Mouse (Mus musculus) limb, embryonic 11.5 days (tissue): ENCODE measurements around the gene Smad6. TPM values are rescaled to one million over a fixed set of nuclear protein-coding genes. Genes with fewer than 3 reads are reported as not detected.

Source experiments
- ATAC-seq: fragments of 200-750 bp; cut with Nextera tagmentation; 2 replicates; pipeline ENCODE4 v1.8.0; 2017; ENCODE audit warnings: low read depth; ENCODE audit not compliant: insufficient number of reproducible peaks, low FRiP score, low TSS enrichment
- DNase-seq: peaks from one replicate; pipeline ENCODE4 v3.0.0-alpha.2; 2015; ENCODE audit warnings: low spot score
- H3K27ac ChIP-seq: fragments of 300-500 bp; sonication (generic); replicated peaks from 2 replicates; pipeline ENCODE4 v1.5.1; 2014; ENCODE audit warnings: low read depth, mild to moderate bottlenecking, low read length
- H3K27me3 ChIP-seq: fragments of 300-500 bp; sonication (generic); 2 replicates; pipeline ENCODE4 v1.6.1; 2014; ENCODE audit warnings: mild to moderate bottlenecking, low read length, mixed read lengths; ENCODE audit not compliant: control insufficient read depth, insufficient read depth
- H3K36me3 ChIP-seq: fragments of 300-500 bp; sonication (generic); 2 replicates; pipeline ENCODE4 v1.6.1; 2014; ENCODE audit warnings: mild to moderate bottlenecking, low read length, moderate library complexity, mixed read lengths; ENCODE audit not compliant: control insufficient read depth, insufficient read depth
- H3K4me1 ChIP-seq: fragments of 300-500 bp; sonication (generic); 2 replicates; pipeline ENCODE4 v1.6.1; 2014; ENCODE audit warnings: low read length, mixed read lengths; ENCODE audit not compliant: control insufficient read depth, insufficient read depth
- H3K4me2 ChIP-seq: fragments of 300-500 bp; sonication (generic); 2 replicates; pipeline ENCODE4 v1.6.1; 2014; ENCODE audit warnings: low read depth, mild to moderate bottlenecking, moderate library complexity; ENCODE audit not compliant: severe bottlenecking
- H3K4me3 ChIP-seq: fragments of 300-500 bp; sonication (generic); 2 replicates; pipeline ENCODE4 v1.5.1; 2014; ENCODE audit warnings: low read depth, low read length
- H3K9ac ChIP-seq: fragments of 300-500 bp; sonication (generic); 2 replicates; pipeline ENCODE4 v1.6.1; 2014; ENCODE audit warnings: mild to moderate bottlenecking, low read length
- H3K9me3 ChIP-seq: fragments of 300-500 bp; sonication (generic); 2 replicates; pipeline ENCODE4 v1.6.1; 2016; ENCODE audit warnings: low read length; ENCODE audit not compliant: control insufficient read depth
- WGBS: fragments of 180-500 bp; shearing (Covaris S2); extraction: QIAGEN DNeasy Blood & Tissue Kit; methylation state at CpG from one replicate; pipeline ENCODE4 v1.1.7; 2014; 5-methylcytosine and 5-hydroxymethylcytosine counted together
- polyA plus RNA-seq: library from polyadenylated mRNA; unstranded; fragments of >200 nt; fragmentation: Nextera tagmentation; extraction: Ambion mirVana; gene quantifications from 2 replicates; pipeline ENCODE4 v1.2.1, GENCODE M21; 2014

Gene Smad6
- polyA plus RNA-seq, 1 experiment from 2014 or later, result 12.3 TPM

DNA sequence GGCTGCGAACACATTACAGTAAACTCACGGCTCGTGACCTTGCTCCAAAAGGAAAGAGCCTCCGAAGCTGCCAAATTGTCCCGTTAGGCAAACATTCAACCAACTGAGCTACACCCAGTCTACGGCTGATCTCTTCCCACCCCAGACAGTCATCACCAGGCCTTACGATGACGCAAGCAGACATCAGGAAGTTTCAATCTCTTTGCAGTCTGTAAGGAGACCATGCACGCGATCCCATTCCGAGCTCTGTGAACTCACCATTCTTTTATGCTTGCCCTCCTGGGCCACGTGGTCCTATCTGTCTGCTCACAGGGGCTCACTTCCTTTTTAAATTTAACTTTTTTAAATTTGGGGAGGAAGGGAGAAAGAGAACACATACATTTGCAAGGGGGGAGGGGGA is 32.6 kb downstream of the Smad6 start:
- H3K4me2 ChIP-seq, result no peak overlapping the region
- peaks cover 2% of the 10 kb centered on the region; the same call in 1 of the 2 replicates for H3K36me3 ChIP-seq
- H3K4me1 ChIP-seq, result peaks cover 33% of the 10 kb centered on the region
- DNase-seq (no peak), ATAC-seq (no peak)
- 90% methylated on average over 12 of the region's 12 CpGs for WGBS
- no peak overlapping the region for H3K27ac ChIP-seq
- no peaks in the 10 kb centered on the region for H3K9me3 ChIP-seq
- H3K27me3 ChIP-seq, result no peaks in the 10 kb centered on the region
- H3K9ac ChIP-seq, result no peak overlapping the region
- H3K4me3 ChIP-seq, result no peak overlapping the region

DNA sequence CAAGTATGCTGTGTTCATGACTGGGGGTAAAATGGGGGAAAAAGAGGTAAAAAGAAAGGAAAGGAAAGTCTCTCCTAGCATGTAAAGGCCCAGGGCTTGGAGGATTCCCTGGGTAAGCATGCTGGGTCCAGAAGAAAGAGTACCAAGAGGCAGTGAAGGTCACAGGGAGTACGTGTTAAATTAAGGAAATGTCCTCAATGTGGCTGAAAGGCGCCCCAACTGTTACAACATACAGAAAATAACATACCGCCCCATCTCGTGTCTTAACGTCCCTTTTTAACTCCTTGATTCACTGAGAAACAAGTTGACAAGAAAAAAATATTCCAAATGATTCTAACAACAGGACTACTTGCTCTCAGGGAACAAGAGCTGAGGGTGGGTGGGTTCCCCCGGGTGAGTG is 36.7 kb downstream of the Smad6 start:
- WGBS, result 75% methylated on average over 6 of the region's 6 CpGs
- Histone ChIP-seq H3K9me3 (no peaks in the 10 kb centered on the region), H3K27me3 (no peaks in the 10 kb centered on the region), H3K4me1 (peaks cover 40% of the 10 kb centered on the region), H3K4me3 (no peak overlapping the region), H3K27ac (no peak overlapping the region), H3K9ac (no peak overlapping the region), H3K36me3 (peaks cover 3% of the 10 kb centered on the region; the same call in 1 of the 2 replicates), H3K4me2 (no peak overlapping the region)
- ATAC-seq, result no peak
- no peak for DNase-seq

DNA sequence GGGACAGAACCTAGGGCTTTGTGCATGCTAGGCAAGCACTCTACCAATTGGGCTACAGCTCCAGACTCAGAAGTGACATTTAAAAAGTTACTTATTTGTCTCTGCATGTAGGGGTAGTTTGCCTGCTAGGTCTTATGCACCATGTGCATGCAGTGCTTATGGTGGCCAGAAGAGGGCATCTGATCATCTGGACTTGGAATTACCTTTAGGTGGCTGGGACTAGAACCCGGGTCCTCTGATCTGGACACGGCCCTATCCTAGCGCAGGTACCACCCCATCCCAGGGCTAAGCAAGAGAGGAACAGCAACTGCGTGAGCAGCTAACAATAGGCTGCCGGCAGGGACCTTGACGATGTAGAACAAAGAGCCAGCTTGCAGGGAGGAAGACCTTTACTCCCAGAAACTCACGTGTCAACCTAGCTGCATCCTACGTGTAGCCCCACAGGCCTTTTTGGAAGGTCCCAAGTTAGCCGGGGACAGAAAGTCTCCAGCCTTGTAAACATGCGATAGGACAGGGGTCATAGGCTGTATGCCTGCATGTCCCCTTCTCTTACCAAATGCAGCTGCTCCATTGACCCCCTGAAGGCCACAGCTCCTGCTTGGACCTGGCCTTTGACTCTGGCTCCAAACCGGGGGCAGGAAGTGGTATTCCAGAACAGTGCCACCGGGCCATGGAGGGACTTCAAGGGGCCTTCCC is 38.8 kb downstream of the Smad6 start:
- ATAC-seq (no peak), DNase-seq (no peak)
- Histone ChIP-seq H3K4me1 (peaks cover 56% of the 10 kb centered on the region), H3K36me3 (peaks cover 3% of the 10 kb centered on the region; the same call in 1 of the 2 replicates), H3K9me3 (no peaks in the 10 kb centered on the region), H3K4me2 (no peak overlapping the region), H3K9ac (no peak overlapping the region), H3K4me3 (no peak overlapping the region), H3K27me3 (no peaks in the 10 kb centered on the region), H3K27ac (no peak overlapping the region)
- 85% methylated on average over 12 of the region's 12 CpGs for WGBS

DNA sequence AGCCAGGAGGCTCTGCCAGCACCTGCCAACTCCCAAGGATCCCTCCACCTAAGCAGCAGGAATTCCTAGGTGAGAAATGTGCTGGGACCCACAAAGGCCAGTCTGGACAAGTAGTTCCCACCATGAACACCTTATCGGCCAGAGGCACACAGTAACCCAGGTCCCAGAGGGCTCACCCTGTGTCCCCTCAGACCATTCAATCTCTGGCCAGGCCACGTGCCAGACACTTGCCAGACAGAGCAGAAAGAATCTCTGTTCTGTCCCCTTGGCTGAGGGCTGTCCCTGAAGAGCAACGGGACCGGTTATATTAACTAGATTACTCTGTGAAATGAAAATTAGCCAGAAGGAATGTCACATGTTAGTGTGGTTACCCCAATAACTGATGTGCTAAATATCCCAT is 39.9 kb downstream of the Smad6 start:
- no peak overlapping the region for H3K9ac ChIP-seq
- H3K9me3 ChIP-seq, result no peaks in the 10 kb centered on the region
- peaks cover 3% of the 10 kb centered on the region; the same call in 1 of the 2 replicates for H3K36me3 ChIP-seq
- H3K4me1 ChIP-seq, result peaks cover 66% of the 10 kb centered on the region
- no peak overlapping the region for H3K4me2 ChIP-seq
- 84% methylated on average over 4 of the region's 4 CpGs for WGBS
- no peak for DNase-seq
- H3K27ac ChIP-seq, result no peak overlapping the region
- no peak overlapping the region for H3K4me3 ChIP-seq
- no peak for ATAC-seq
- H3K27me3 ChIP-seq, result no peaks in the 10 kb centered on the region

DNA sequence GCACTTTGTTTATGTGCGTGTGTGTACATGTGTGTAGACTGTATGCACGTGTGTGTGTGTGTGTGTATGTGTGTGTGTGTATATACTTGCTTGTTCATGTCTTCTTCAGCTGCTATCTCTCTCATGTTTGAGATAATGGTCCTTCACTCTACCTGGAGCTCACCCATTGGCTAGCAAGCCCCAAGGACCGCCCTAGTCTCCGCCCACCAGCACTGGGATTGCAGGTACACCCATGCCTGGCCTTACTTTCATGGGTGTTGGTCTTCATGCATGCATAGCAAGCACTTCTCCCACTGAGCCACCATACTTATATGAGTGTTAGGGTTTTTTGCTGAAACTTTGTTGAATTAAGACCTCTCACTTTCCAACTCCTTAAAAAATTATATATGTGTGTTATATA is 40.5 kb downstream of the Smad6 start:
- Histone ChIP-seq H3K4me1 (peaks cover 71% of the 10 kb centered on the region), H3K27ac (peak overlapping the region; percentile 83), H3K4me3 (no peak overlapping the region), H3K9ac (no peak overlapping the region), H3K4me2 (no peak overlapping the region; the same call in 1 of the 2 replicates), H3K27me3 (no peaks in the 10 kb centered on the region), H3K36me3 (peaks cover 3% of the 10 kb centered on the region; the same call in 1 of the 2 replicates), H3K9me3 (no peaks in the 10 kb centered on the region)
- ATAC-seq (no peak), DNase-seq (no peak)
- 69% methylated on average over 4 of the region's 4 CpGs for WGBS

DNA sequence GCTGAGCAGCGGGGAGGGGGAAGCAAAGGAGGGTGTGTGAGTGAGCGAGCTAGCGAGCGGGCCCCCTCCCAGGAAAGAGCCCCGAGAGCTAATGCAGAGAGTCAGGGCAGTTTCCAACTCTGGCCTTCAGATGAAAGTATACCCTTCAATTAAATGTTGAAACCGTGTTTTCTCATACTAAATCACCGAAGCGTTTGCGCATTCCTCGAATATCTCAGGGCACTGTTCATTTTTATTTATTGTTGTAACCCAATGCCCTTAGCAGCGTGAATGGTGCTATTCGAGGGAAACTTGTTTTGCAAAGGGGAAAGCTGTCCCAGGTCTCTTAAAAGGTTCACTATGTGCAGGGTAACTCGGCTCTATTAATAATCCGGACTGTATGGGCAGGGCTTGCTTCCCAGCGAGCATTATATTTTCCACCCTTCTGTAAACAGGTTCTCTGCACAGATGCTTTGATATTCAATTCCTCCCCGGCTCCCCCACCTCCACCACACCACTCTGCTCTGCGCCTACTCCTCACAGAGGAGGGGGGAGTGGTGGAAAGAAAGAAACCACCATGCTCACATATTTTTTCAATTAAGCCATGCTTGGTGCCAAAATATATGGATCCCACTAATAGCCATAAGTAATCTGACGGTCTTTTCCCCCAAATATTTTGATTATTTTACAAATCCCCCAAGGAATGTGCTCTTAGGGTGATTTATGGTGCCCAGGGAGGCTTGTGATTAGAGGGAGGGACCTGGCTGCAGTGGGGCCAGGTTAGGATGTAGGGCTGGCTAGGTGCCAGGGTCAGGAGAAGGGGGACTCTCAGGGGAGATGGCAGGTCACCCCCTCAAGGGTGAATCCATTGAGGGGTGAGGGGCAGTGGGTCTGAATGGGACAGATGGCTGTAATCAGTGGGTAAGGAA is 41.4 kb downstream of the Smad6 start:
- no peaks in the 10 kb centered on the region for H3K9me3 ChIP-seq
- no peak overlapping the region for H3K4me3 ChIP-seq
- peaks cover 79% of the 10 kb centered on the region for H3K4me1 ChIP-seq
- peaks cover 3% of the 10 kb centered on the region; the same call in 1 of the 2 replicates for H3K36me3 ChIP-seq
- 1% methylated on average over 18 of the region's 18 CpGs for WGBS
- DNase-seq, result peak; percentile 70
- H3K27me3 ChIP-seq, result no peaks in the 10 kb centered on the region
- peak; percentile 84 for ATAC-seq
- H3K27ac ChIP-seq, result peak overlapping the region; percentile 83
- no peak overlapping the region for H3K9ac ChIP-seq
- H3K4me2 ChIP-seq, result peak overlapping the region; percentile 42

DNA sequence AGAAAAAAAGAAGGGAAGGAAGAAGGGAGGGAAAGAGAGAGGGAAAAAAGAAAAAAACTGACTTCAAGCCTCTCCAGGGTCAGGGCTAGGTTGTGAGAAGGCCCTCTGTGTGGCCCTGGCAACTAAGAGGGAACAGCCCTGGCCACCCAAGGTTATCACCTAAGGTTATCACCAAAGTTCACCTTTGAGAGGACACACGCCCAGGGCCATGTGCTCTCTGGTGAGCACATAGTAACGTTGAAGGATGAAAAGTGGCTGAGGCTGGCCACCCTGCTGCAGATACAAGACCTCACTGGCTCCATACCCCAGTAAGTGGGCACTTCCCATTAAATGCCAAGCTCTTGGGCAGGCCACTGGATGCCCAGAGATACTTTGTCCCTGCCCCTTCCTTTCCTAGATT is 42.6 kb downstream of the Smad6 start:
- Histone ChIP-seq H3K4me1 (peaks cover 80% of the 10 kb centered on the region), H3K27ac (no peak overlapping the region), H3K9ac (no peak overlapping the region), H3K27me3 (no peaks in the 10 kb centered on the region), H3K4me3 (no peak overlapping the region), H3K9me3 (no peaks in the 10 kb centered on the region), H3K36me3 (peaks cover 3% of the 10 kb centered on the region; the same call in 1 of the 2 replicates), H3K4me2 (no peak overlapping the region; the same call in 1 of the 2 replicates)
- WGBS, result 42% methylated on average over 2 of the region's 2 CpGs
- DNase-seq (no peak), ATAC-seq (no peak)

DNA sequence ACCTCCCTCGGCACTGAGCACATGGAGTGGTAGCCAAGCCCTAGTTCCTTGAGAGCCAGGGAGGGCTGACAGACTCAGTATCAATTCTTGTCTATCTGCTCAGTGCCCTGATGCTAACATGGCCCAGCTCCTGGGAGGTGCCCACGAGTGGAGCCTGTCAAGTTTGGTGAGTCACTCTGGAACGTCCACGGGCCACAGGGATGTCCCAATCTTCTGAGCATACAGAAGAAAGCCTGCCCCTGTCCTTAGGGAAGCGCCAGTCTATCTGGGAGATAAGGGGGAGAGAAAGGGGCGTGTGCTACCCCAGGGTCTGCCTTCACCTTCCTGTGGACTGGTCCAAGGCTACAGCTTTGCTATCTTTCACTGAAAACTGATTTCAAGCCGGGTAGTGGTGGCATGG is 43.2 kb downstream of the Smad6 start:
- H3K27ac ChIP-seq, result no peak overlapping the region
- H3K4me3 ChIP-seq, result no peak overlapping the region
- peaks cover 3% of the 10 kb centered on the region; the same call in 1 of the 2 replicates for H3K36me3 ChIP-seq
- ATAC-seq (no peak), DNase-seq (no peak)
- no peaks in the 10 kb centered on the region for H3K27me3 ChIP-seq
- H3K9ac ChIP-seq, result no peak overlapping the region
- no peak overlapping the region for H3K4me2 ChIP-seq
- peaks cover 82% of the 10 kb centered on the region for H3K4me1 ChIP-seq
- H3K9me3 ChIP-seq, result no peaks in the 10 kb centered on the region
- WGBS, result 71% methylated on average over 7 of the region's 7 CpGs
